Mouse (Mus musculus) forebrain, embryonic 11.5 days (tissue): Measurements from ENCODE around the gene Anxa4. TPM values are rescaled to one million over a fixed set of nuclear protein-coding genes. Genes with fewer than 3 reads are reported as not detected.

Experiments used
- ATAC-seq: fragments of 200-750 bp; cut with Nextera tagmentation; replicated peaks from 2 replicates; pipeline ENCODE4 v1.8.0; 2017; ENCODE audit warnings: moderate TSS enrichment; ENCODE audit not compliant: low FRiP score
- DNase-seq: peaks from one replicate; pipeline ENCODE4 v3.0.0-alpha.2; 2017; ENCODE audit warnings: low spot score
- H3K27ac ChIP-seq: fragments of 300-500 bp; sonication (generic); 2 replicates; pipeline ENCODE4 v1.5.1; 2014; ENCODE audit warnings: low read depth, low read length
- H3K27me3 ChIP-seq: fragments of 300-500 bp; sonication (generic); 2 replicates; pipeline ENCODE4 v1.6.1; 2014; ENCODE audit warnings: mild to moderate bottlenecking, low read length, mixed read lengths; ENCODE audit not compliant: control insufficient read depth, insufficient read depth
- H3K36me3 ChIP-seq: fragments of 300-500 bp; sonication (generic); 2 replicates; pipeline ENCODE4 v1.6.1; 2014; ENCODE audit warnings: mild to moderate bottlenecking, low read length, moderate library complexity, mixed read lengths; ENCODE audit not compliant: control insufficient read depth, insufficient read depth
- H3K4me1 ChIP-seq: fragments of 300-500 bp; sonication (generic); replicated peaks from 2 replicates; pipeline ENCODE4 v1.6.1; 2014; ENCODE audit warnings: low read length, mixed read lengths; ENCODE audit not compliant: control insufficient read depth, insufficient read depth
- H3K4me2 ChIP-seq: fragments of 300-500 bp; sonication (generic); 2 replicates; pipeline ENCODE4 v1.6.1; 2014; ENCODE audit warnings: low read depth, mild to moderate bottlenecking, low read length, moderate library complexity, mixed read lengths; ENCODE audit not compliant: severe bottlenecking
- H3K4me3 ChIP-seq: fragments of 300-500 bp; sonication (generic); 2 replicates; pipeline ENCODE4 v1.5.1; 2014; ENCODE audit warnings: low read depth, low read length
- H3K9ac ChIP-seq: fragments of 300-500 bp; sonication (generic); 2 replicates; pipeline ENCODE4 v1.6.1; 2014; ENCODE audit warnings: low read length
- H3K9me3 ChIP-seq: fragments of 300-500 bp; sonication (generic); 2 replicates; pipeline ENCODE4 v1.6.1; 2016; ENCODE audit warnings: low read length, mixed read lengths; ENCODE audit not compliant: control insufficient read depth
- WGBS: fragments of 180-500 bp; shearing (Covaris S2); extraction: QIAGEN DNeasy Blood & Tissue Kit; methylation state at CpG from one replicate; pipeline ENCODE4 v1.1.7; 2014; 5-methylcytosine and 5-hydroxymethylcytosine counted together
- polyA plus RNA-seq: library from polyadenylated mRNA; unstranded; fragments of >200 nt; fragmentation: Nextera tagmentation; extraction: Ambion mirVana; gene quantifications from 2 replicates; pipeline ENCODE4 v1.2.1, GENCODE M21; 2014

The Anxa4 gene
- polyA plus RNA-seq, 1 experiment from 2014 or later = 5.7 TPM

- H3K4me2 ChIP-seq = no peak overlapping the region
- WGBS = 92% methylated on average over 8 of the region's 8 CpGs
- no peak overlapping the region for H3K9ac ChIP-seq
- H3K4me1 ChIP-seq = no peaks in the 10 kb centered on the region
- DNase-seq = no peak
- no peak overlapping the region for H3K27ac ChIP-seq
- H3K36me3 ChIP-seq = no peaks in the 10 kb centered on the region
- ATAC-seq = no peak
- H3K27me3 ChIP-seq = no peaks in the 10 kb centered on the region
- H3K4me3 ChIP-seq = no peak overlapping the region
- no peaks in the 10 kb centered on the region for H3K9me3 ChIP-seq
Measured at GRCm38 (mm10) chr6:86776001-86776705, 17.2 kb downstream of the Anxa4 start.

GRCm38 (mm10) chr6:86774937-86775336, 18.4 kb downstream of the Anxa4 start:
- ATAC-seq (no peak), DNase-seq (no peak)
- H3K27me3 ChIP-seq = no peaks in the 10 kb centered on the region
- H3K36me3 ChIP-seq = no peaks in the 10 kb centered on the region
- no peaks in the 10 kb centered on the region for H3K4me1 ChIP-seq
- H3K4me3 ChIP-seq = no peak overlapping the region
- no peaks in the 10 kb centered on the region for H3K9me3 ChIP-seq
- no peak overlapping the region for H3K9ac ChIP-seq
- WGBS = 87% methylated on average over 6 of the region's 6 CpGs
- H3K4me2 ChIP-seq = no peak overlapping the region
- no peak overlapping the region for H3K27ac ChIP-seq

GRCm38 (mm10) chr6:86773830-86774229, 19.6 kb downstream of the Anxa4 start:
- H3K9ac ChIP-seq = no peak overlapping the region
- H3K4me2 ChIP-seq = no peak overlapping the region
- DNase-seq (no peak), ATAC-seq (no peak)
- H3K4me1 ChIP-seq = no peaks in the 10 kb centered on the region
- H3K9me3 ChIP-seq = no peaks in the 10 kb centered on the region
- H3K36me3 ChIP-seq = no peaks in the 10 kb centered on the region
- 89% methylated on average over 4 of the region's 4 CpGs for WGBS
- no peaks in the 10 kb centered on the region for H3K27me3 ChIP-seq
- no peak overlapping the region for H3K27ac ChIP-seq
- H3K4me3 ChIP-seq = no peak overlapping the region

GRCm38 (mm10) chr6:86772631-86773030, 20.8 kb downstream of the Anxa4 start:
- Histone ChIP-seq H3K27me3 (no peaks in the 10 kb centered on the region), H3K4me3 (no peak overlapping the region), H3K27ac (no peak overlapping the region), H3K4me2 (no peak overlapping the region), H3K4me1 (no peaks in the 10 kb centered on the region), H3K9ac (no peak overlapping the region), H3K9me3 (no peaks in the 10 kb centered on the region), H3K36me3 (no peaks in the 10 kb centered on the region)
- no peak for ATAC-seq
- 89% methylated on average over 7 of the region's 7 CpGs for WGBS
- no peak for DNase-seq

GRCm38 (mm10) chr6:86768938-86769337, 24.4 kb downstream of the Anxa4 start:
- H3K9ac ChIP-seq = no peak overlapping the region
- H3K4me3 ChIP-seq = no peak overlapping the region
- no peak overlapping the region for H3K27ac ChIP-seq
- H3K4me1 ChIP-seq = no peaks in the 10 kb centered on the region
- no peaks in the 10 kb centered on the region for H3K36me3 ChIP-seq
- no peaks in the 10 kb centered on the region for H3K27me3 ChIP-seq
- ATAC-seq (no peak), DNase-seq (no peak)
- no peak overlapping the region for H3K4me2 ChIP-seq
- H3K9me3 ChIP-seq = no peaks in the 10 kb centered on the region
- WGBS = 89% methylated on average over 4 of the region's 4 CpGs

GRCm38 (mm10) chr6:86768186-86768776, 25.1 kb downstream of the Anxa4 start:
- H3K4me2 ChIP-seq = no peak overlapping the region
- H3K9me3 ChIP-seq = no peaks in the 10 kb centered on the region
- ATAC-seq (no peak), DNase-seq (no peak)
- H3K36me3 ChIP-seq = no peaks in the 10 kb centered on the region
- H3K9ac ChIP-seq = no peak overlapping the region
- WGBS = 90% methylated on average over 4 of the region's 4 CpGs
- H3K4me1 ChIP-seq = no peaks in the 10 kb centered on the region
- H3K4me3 ChIP-seq = no peak overlapping the region
- H3K27ac ChIP-seq = no peak overlapping the region
- no peaks in the 10 kb centered on the region for H3K27me3 ChIP-seq

- Histone ChIP-seq H3K4me2 (no peak overlapping the region), H3K36me3 (no peaks in the 10 kb centered on the region), H3K9ac (no peak overlapping the region), H3K9me3 (no peaks in the 10 kb centered on the region), H3K27ac (no peak overlapping the region), H3K4me1 (no peaks in the 10 kb centered on the region), H3K4me3 (no peak overlapping the region), H3K27me3 (no peaks in the 10 kb centered on the region)
- ATAC-seq (no peak), DNase-seq (no peak)
- WGBS = 77% methylated on average over 3 of the region's 3 CpGs
Measured at GRCm38 (mm10) chr6:86767465-86767864, 25.9 kb downstream of the Anxa4 start.

- no peaks in the 10 kb centered on the region for H3K9me3 ChIP-seq
- no peak overlapping the region for H3K9ac ChIP-seq
- H3K4me2 ChIP-seq = no peak overlapping the region
- DNase-seq (no peak), ATAC-seq (no peak)
- H3K4me1 ChIP-seq = no peaks in the 10 kb centered on the region
- H3K27me3 ChIP-seq = no peaks in the 10 kb centered on the region
- no peak overlapping the region for H3K4me3 ChIP-seq
- no peaks in the 10 kb centered on the region for H3K36me3 ChIP-seq
- H3K27ac ChIP-seq = no peak overlapping the region
- WGBS = 77% methylated on average over 6 of the region's 6 CpGs
Measured at GRCm38 (mm10) chr6:86765637-86766059, 27.7 kb downstream of the Anxa4 start.
